Mouse (Mus musculus) limb, embryonic 14.5 days (tissue): ENCODE results near the gene Ncam1. TPM values are rescaled to one million over a fixed set of nuclear protein-coding genes. Genes with fewer than 3 reads are reported as not detected.

ENCODE experiments used
- ATAC-seq: fragments of 200-750 bp; cut with Nextera tagmentation; 2 replicates; pipeline ENCODE4 v1.8.0; 2017; ENCODE audit warnings: low read depth, moderate number of reproducible peaks, moderate TSS enrichment; ENCODE audit not compliant: low FRiP score
- DNase-seq: peaks from one replicate; pipeline ENCODE4 v3.0.0-alpha.2; 2015; ENCODE audit warnings: low spot score
- H3K27ac ChIP-seq: fragments of 300-500 bp; sonication (generic); replicated peaks from 2 replicates; pipeline ENCODE4 v1.5.1; 2014; ENCODE audit warnings: low read depth, mild to moderate bottlenecking, low read length, moderate library complexity, mixed read lengths
- H3K27me3 ChIP-seq: fragments of 300-500 bp; sonication (generic); 2 replicates; pipeline ENCODE4 v1.6.1; 2014; ENCODE audit warnings: low read length, mixed read lengths; ENCODE audit not compliant: control insufficient read depth, insufficient read depth
- H3K36me3 ChIP-seq: fragments of 300-500 bp; sonication (generic); 2 replicates; pipeline ENCODE4 v1.6.1; 2014; ENCODE audit warnings: mild to moderate bottlenecking, low read length, moderate library complexity, mixed read lengths; ENCODE audit not compliant: control insufficient read depth, insufficient read depth
- H3K4me1 ChIP-seq: fragments of 300-500 bp; sonication (generic); 2 replicates; pipeline ENCODE4 v1.6.1; 2014; ENCODE audit warnings: antibody characterized with exemption, low read length, mixed read lengths; ENCODE audit not compliant: control insufficient read depth, insufficient read depth
- H3K4me2 ChIP-seq: fragments of 300-500 bp; sonication (generic); replicated peaks from 2 replicates; pipeline ENCODE4 v1.6.1; 2014; ENCODE audit warnings: low read depth, mild to moderate bottlenecking, low read length, moderate library complexity; ENCODE audit not compliant: severe bottlenecking
- H3K4me3 ChIP-seq: fragments of 300-500 bp; sonication (generic); replicated peaks from 2 replicates; pipeline ENCODE4 v1.5.1; 2014; ENCODE audit warnings: low read length
- H3K9ac ChIP-seq: fragments of 300-500 bp; sonication (generic); 2 replicates; pipeline ENCODE4 v1.6.1; 2014; ENCODE audit warnings: mild to moderate bottlenecking, low read depth, low read length, moderate library complexity; ENCODE audit not compliant: severe bottlenecking
- H3K9me3 ChIP-seq: fragments of 300-500 bp; sonication (generic); 2 replicates; pipeline ENCODE4 v1.6.1; 2016; ENCODE audit warnings: low read length; ENCODE audit not compliant: control insufficient read depth
- POLR2A ChIP-seq: fragments of 200-500 bp; IDR thresholded peaks from 2 replicates; pipeline ENCODE4 v1.8.0; 2012; ENCODE audit warnings: inconsistent platforms, mild to moderate bottlenecking, moderate library complexity, borderline replicate concordance; ENCODE audit not compliant: insufficient read depth, insufficient read length; ENCODE audit errors: extremely low read depth
- WGBS: fragments of 180-500 bp; shearing (Covaris S2); extraction: QIAGEN DNeasy Blood & Tissue Kit; methylation state at CpG from one replicate; pipeline ENCODE4 v1.1.7; 2014; 5-methylcytosine and 5-hydroxymethylcytosine counted together
- polyA plus RNA-seq, 2 experiments: library from polyadenylated mRNA; depleted of rRNA in 1 of 2; stranded (reverse) in 1 of 2; unstranded in 1 of 2; fragments of >200 nt; fragmentation: Nextera tagmentation in 1 of 2; extraction: Ambion mirVana in 1 of 2; gene quantifications; 2 replicates each; pipeline versions ENCODE4 v1.2.1 to v1.2.3; 2012 to 2014

Gene Ncam1
- polyA plus RNA-seq, 2 experiments, result 31.1 to 62.5 TPM

DNA sequence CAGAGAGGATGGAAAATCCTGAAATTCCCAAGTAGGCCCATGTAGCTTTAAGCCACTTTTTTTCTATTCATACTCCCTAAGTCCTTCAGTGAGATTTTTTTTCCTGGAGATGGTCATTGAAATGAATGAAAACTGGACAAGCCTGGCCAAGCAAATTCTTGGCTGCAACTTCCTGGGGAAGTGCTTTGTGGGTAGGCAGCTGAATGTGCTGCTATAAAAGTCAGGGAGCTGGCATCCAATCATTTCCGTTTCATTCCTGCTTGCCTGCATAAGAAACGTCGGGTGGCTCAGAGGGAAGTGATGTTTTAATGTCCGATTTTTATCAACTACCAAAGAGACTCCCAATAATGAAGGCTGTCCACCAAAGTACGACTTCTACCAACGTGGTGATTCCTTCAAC, 61.6 kb downstream of the Ncam1 start:
- 82% methylated on average over 6 of the region's 6 CpGs for WGBS
- TF ChIP-seq POLR2A, result no peak

DNA sequence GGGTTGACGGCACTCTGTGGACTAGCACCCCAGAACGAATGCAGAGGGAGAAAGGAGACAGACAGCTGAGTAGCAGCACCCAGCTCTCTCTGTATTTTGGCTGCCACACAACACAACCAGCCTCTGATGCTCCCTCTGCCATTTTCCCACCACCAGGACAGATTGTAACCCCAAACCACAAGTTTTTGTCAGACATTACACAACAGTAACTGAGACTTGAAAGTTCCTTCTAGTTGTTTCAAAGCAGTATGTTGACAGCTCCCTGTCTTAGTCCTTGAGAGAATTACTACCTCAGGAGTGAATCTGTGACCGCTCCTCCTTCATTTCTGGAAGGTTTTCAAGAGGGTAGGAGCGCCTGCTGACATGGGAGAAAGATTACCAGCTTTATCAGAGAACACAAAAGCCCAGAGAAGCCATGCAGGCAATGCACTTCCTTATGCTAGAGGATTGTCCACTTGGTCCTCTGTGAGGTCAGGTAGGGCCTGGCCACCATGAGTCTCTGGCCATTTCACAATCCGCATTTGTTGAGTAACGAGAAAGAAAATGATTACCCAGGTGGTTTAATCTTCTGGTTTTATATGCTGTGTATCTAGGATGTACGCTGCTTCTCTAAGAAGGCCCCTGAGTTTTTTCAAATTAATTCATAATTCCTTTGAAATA, 64.2 kb downstream of the Ncam1 start:
- 86% methylated on average over 7 of the region's 7 CpGs for WGBS
- no peaks in the 10 kb centered on the region for H3K36me3 ChIP-seq
- H3K27me3 ChIP-seq, result no peaks in the 10 kb centered on the region
- no peak overlapping the region for H3K27ac ChIP-seq
- H3K9ac ChIP-seq, result no peak overlapping the region
- TF ChIP-seq POLR2A, result no peak
- peaks cover 10% of the 10 kb centered on the region for H3K4me1 ChIP-seq
- no peak overlapping the region for H3K4me3 ChIP-seq
- ATAC-seq (no peak), DNase-seq (no peak)
- no peak overlapping the region for H3K4me2 ChIP-seq
- no peaks in the 10 kb centered on the region for H3K9me3 ChIP-seq

More for the DNA sequence above, 61.6 kb downstream of the Ncam1 start:
- DNase-seq, result no peak
- Histone ChIP-seq H3K4me3 (no peak overlapping the region), H3K9me3 (no peaks in the 10 kb centered on the region), H3K27ac (no peak overlapping the region), H3K36me3 (no peaks in the 10 kb centered on the region), H3K4me1 (peaks cover 10% of the 10 kb centered on the region), H3K9ac (no peak overlapping the region), H3K4me2 (no peak overlapping the region), H3K27me3 (no peaks in the 10 kb centered on the region)
- no peak for ATAC-seq

DNA sequence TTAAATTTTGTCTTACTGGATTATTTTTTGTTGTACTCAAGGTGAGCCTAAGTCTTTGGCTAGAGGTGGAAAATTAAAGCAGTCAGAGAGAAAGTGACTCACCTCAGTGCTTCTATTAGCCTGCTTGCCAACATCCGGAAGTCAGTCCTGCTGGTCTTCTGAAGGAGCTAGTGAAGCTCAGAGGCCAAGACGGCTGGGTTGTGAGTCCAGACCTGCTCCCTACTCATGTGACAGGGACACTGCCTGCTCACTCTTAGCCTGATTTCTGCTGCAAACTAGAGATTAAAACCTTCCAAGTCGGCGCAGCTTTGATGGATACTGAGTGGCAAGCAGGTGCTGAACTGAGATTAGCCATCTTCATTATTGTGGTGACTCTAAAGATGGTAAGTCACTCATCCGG, 65.0 kb downstream of the Ncam1 start:
- no peaks in the 10 kb centered on the region for H3K9me3 ChIP-seq
- no peaks in the 10 kb centered on the region for H3K36me3 ChIP-seq
- no peak for DNase-seq
- 79% methylated on average over 5 of the region's 5 CpGs for WGBS
- no peak overlapping the region for H3K27ac ChIP-seq
- ATAC-seq, result no peak
- no peak for TF ChIP-seq POLR2A
- no peak overlapping the region for H3K9ac ChIP-seq
- H3K4me1 ChIP-seq, result peaks cover 7% of the 10 kb centered on the region
- H3K27me3 ChIP-seq, result no peaks in the 10 kb centered on the region
- H3K4me2 ChIP-seq, result no peak overlapping the region
- no peak overlapping the region for H3K4me3 ChIP-seq

DNA sequence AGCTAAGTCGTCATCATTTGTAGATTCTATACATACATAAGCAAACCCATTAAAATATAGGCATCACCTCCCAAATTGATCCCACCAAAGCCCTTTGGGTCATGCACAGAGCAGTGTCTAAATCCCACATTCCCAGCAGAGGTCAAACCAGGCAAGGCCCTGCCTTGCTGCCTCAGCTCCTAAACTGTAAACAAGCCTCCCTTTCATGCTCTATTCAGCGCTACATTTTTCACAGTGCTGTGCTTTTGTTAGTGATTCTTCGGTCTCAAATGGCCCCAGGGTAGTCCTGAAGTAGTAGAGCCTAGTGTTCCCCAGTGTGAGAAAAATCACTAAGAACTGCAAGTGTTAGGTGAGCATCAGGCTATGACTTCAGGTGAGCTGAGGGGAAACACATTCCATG, 69.2 kb downstream of the Ncam1 start:
- Histone ChIP-seq H3K9me3 (no peaks in the 10 kb centered on the region), H3K36me3 (no peaks in the 10 kb centered on the region), H3K9ac (no peak overlapping the region), H3K4me2 (no peak overlapping the region), H3K27me3 (no peaks in the 10 kb centered on the region), H3K27ac (no peak overlapping the region), H3K4me1 (no peaks in the 10 kb centered on the region), H3K4me3 (no peak overlapping the region)
- no peak for TF ChIP-seq POLR2A
- WGBS, result 58% methylated on average over 3 of the region's 3 CpGs
- ATAC-seq (no peak), DNase-seq (no peak)

- Histone ChIP-seq H3K4me1 (no peaks in the 10 kb centered on the region), H3K36me3 (no peaks in the 10 kb centered on the region), H3K4me3 (no peak overlapping the region), H3K27ac (no peak overlapping the region), H3K9me3 (no peaks in the 10 kb centered on the region), H3K9ac (no peak overlapping the region), H3K4me2 (no peak overlapping the region), H3K27me3 (no peaks in the 10 kb centered on the region)
- WGBS, result 63% methylated on average over 8 of the region's 8 CpGs
- no peak for DNase-seq
- no peak for TF ChIP-seq POLR2A
- no peak; the same call in 1 of the 2 replicates for ATAC-seq
These were observed 70.5 kb downstream of the Ncam1 start for GRCm38 (mm10) chr9:49728211-49728610.
